ENCODE assay signal across 26 mouse cellular contexts in genomic region chr13:39074211-39074610, GRCm38 (mm10).
DNase-seq lines count a peak whose midpoint lies in the region; ATAC-seq and TF ChIP-seq lines count a peak whose summit lies in the region.
"Had no signal": no experiment of that assay in that cellular context is flagged by ENCODE, and none has a peak within 500 bp of the region (broad histone marks: within the 10 kb centered on the region; RNA-seq: fewer than 3 reads in every experiment).

No protein-coding gene starts in this region.

- DNase-seq in embryo, embryonic 10.5 days (ENCODE audit: low spot score) = peak; percentile 7
- no peak for DNase-seq in embryo, embryonic 9.5 days (ENCODE audit: extremely low spot score)
- peak; percentile 39 for DNase-seq in kidney, postnatal 0 days (ENCODE audit: low spot score)
- DNase-seq in kidney, adult 18-20 months = no peak
- DNase-seq in forelimb bud, embryonic 11.5 days (ENCODE audit: low read depth, low spot score) = peak; percentile 23
- DNase-seq in layer of hippocampus, adult 11-12 months (ENCODE audit: low spot score) = no peak
- DNase-seq in ovary, postnatal 36 days (ENCODE audit: low spot score) = no peak
- DNase-seq: adrenal gland, adult 2 months; adrenal gland, postnatal 14 days; B cell, adult 2 months; cerebellum, adult 11 months; cerebellum, adult 2 months; cerebellum, adult 9-11 months; cerebellum, postnatal 25 days; gastrocnemius, postnatal 10 days; gastrocnemius, postnatal 36 days; heart, adult 2 months had no signal

- TF ChIP-seq CTCF in kidney, postnatal 0 days (IDR thresholded peaks at IDR 0.05; ENCODE audit: low read depth) = no peak

- H3K4me3 ChIP-seq in kidney, postnatal 0 days (replicated peaks; ENCODE audit: low read depth, low read length) = no peak overlapping the region
- no peak overlapping the region for H3K4me3 ChIP-seq in embryonic facial prominence, embryonic 13.5 days
- H3K4me3 ChIP-seq: embryonic facial prominence, embryonic 12.5 days; heart, adult 2 months; heart, embryonic 10.5 days; hindbrain, embryonic 12.5 days; hindbrain, embryonic 15.5 days had no signal

- no peak overlapping the region for H3K27ac ChIP-seq in kidney, postnatal 0 days
- no peak overlapping the region for H3K27ac ChIP-seq in embryonic facial prominence, embryonic 13.5 days
- H3K27ac ChIP-seq: embryonic facial prominence, embryonic 12.5 days; heart, adult 2 months; heart, embryonic 10.5 days; hindbrain, embryonic 12.5 days; hindbrain, embryonic 15.5 days had no signal

- H3K36me3 ChIP-seq in kidney, postnatal 0 days (ENCODE audit: insufficient read depth, low read length) = no peaks in the 10 kb centered on the region
- no peaks in the 10 kb centered on the region for H3K36me3 ChIP-seq in embryonic facial prominence, embryonic 13.5 days
- H3K36me3 ChIP-seq: embryonic facial prominence, embryonic 12.5 days; G1E; heart, embryonic 10.5 days; hindbrain, embryonic 12.5 days; hindbrain, embryonic 15.5 days had no signal

- ATAC-seq in kidney, postnatal 0 days (replicated peaks; ENCODE audit: low FRiP score, low read depth) = no peak
- no peak for ATAC-seq in embryonic facial prominence, embryonic 13.5 days (ENCODE audit: insufficient number of reproducible peaks, insufficient read depth, low FRiP score, low TSS enrichment, low read depth)
- ATAC-seq: forebrain, embryonic 14.5 days; intestine, postnatal 0 days had no signal

- H3K4me1 ChIP-seq in kidney, postnatal 0 days (replicated peaks; ENCODE audit: insufficient read depth, low read length) = no peaks in the 10 kb centered on the region
- peaks cover 11% of the 10 kb centered on the region for H3K4me1 ChIP-seq in embryonic facial prominence, embryonic 13.5 days
- H3K4me1 ChIP-seq: heart, embryonic 10.5 days; hindbrain, embryonic 12.5 days; hindbrain, embryonic 15.5 days had no signal

- 51% methylated on average over 2 of the region's 2 CpGs for WGBS in kidney, postnatal 0 days
- 21% methylated on average over 2 of the region's 2 CpGs for WGBS in embryonic facial prominence, embryonic 13.5 days

- H3K9ac ChIP-seq in kidney, postnatal 0 days (ENCODE audit: low read depth, low read length) = no peak overlapping the region
- no peak overlapping the region for H3K9ac ChIP-seq in embryonic facial prominence, embryonic 13.5 days
- H3K9ac ChIP-seq: embryonic facial prominence, embryonic 12.5 days; hindbrain, embryonic 12.5 days; hindbrain, embryonic 15.5 days had no signal

- H3K4me2 ChIP-seq in kidney, postnatal 0 days (ENCODE audit: low read length) = no peak overlapping the region
- peak overlapping the region; percentile 14; the same call in 1 of the 2 replicates for H3K4me2 ChIP-seq in embryonic facial prominence, embryonic 13.5 days
- H3K4me2 ChIP-seq: embryonic facial prominence, embryonic 12.5 days; hindbrain, embryonic 12.5 days; hindbrain, embryonic 15.5 days had no signal

- no peaks in the 10 kb centered on the region for H3K9me3 ChIP-seq in kidney, postnatal 0 days (replicated peaks; ENCODE audit: low read length)
- no peaks in the 10 kb centered on the region for H3K9me3 ChIP-seq in embryonic facial prominence, embryonic 13.5 days
- H3K9me3 ChIP-seq: embryonic facial prominence, embryonic 12.5 days; G1E; heart, embryonic 10.5 days; hindbrain, embryonic 12.5 days; hindbrain, embryonic 15.5 days had no signal

- no peaks in the 10 kb centered on the region for H3K27me3 ChIP-seq in kidney, postnatal 0 days (ENCODE audit: insufficient read depth, low read length)
- peaks cover 2% of the 10 kb centered on the region; the same call in 1 of the 2 replicates for H3K27me3 ChIP-seq in embryonic facial prominence, embryonic 13.5 days
- H3K27me3 ChIP-seq: CH12.LX; embryonic facial prominence, embryonic 12.5 days; hindbrain, embryonic 12.5 days; hindbrain, embryonic 15.5 days had no signal

Comparison
In these comparisons a context has a peak if more than half of its experiments do, and no peak if none do; other contexts are left out.
1. DNase-seq: peak in embryo, embryonic 10.5 days (single experiment), kidney, postnatal 0 days (single experiment) and forelimb bud, embryonic 11.5 days (single experiment); none in embryo, embryonic 9.5 days (single experiment), kidney, adult 18-20 months (single experiment), layer of hippocampus, adult 11-12 months (single experiment) and ovary, postnatal 36 days (single experiment).